Mouse (Mus musculus) heart, postnatal 14 days (tissue): ENCODE measurements around the gene Kcnc3. TPM values are rescaled to one million over a fixed set of nuclear protein-coding genes. Genes with fewer than 3 reads are reported as not detected.

Experiments used
- DNase-seq, 2 experiments: peaks; one replicate each; pipeline ENCODE4 v3.0.0; 2021 to 2022
- intact Hi-C: fragments of 180-260 bp; cut with DNase I; formaldehyde crosslinking; loops from one replicate; pipeline ENCODE4 v1.15.1; 2025
- long read RNA-seq, 2 experiments: library from polyadenylated mRNA; stranded (forward); transcript quantifications; one replicate each; pipeline ENCODE4 v2.0.0; 2021
- total RNA-seq, 2 experiments: library from RNA; stranded (reverse); gene quantifications; 2 replicates each; pipeline ENCODE4 v1.2.3; 2021

Gene Kcnc3
- total RNA-seq: 1 to 10 TPM; 1.3 to 1.5 TPM
- long read RNA-seq, experiment 1, partial matches to known transcripts: 0 of 1 reads
- long read RNA-seq, experiment 1, other reads (novel, unspliced or antisense): 1 of 1 reads
- long read RNA-seq, experiment 2: 0 reads

GRCm38 (mm10) chr7:44590402-44591347, at the start of gene Kcnc3:
Gene Kcnc3 (plus strand): TSS chr7:44590664.
- intact Hi-C loops: loop anchor here (2.0 kb wide), 1 partner anchor 30 kb away; no protein-coding TSS in a partner anchor
- DNase-seq: peak; percentile 70 to 76

GRCm38 (mm10) chr7:44542555-44542954, 47.9 kb upstream of the Kcnc3 start:
- DNase-seq: no peak
- intact Hi-C loops: no loop called here

GRCm38 (mm10) chr7:44543071-44543470, 47.4 kb upstream of the Kcnc3 start:
- DNase-seq: no peak
- intact Hi-C loops: no loop called here

GRCm38 (mm10) chr7:44546274-44546673, 44.2 kb upstream of the Kcnc3 start:
- intact Hi-C loops: no loop called here
- DNase-seq: no peak

GRCm38 (mm10) chr7:44547041-44547440, 43.4 kb upstream of the Kcnc3 start:
- no peak for DNase-seq
- intact Hi-C loops: no loop called here

GRCm38 (mm10) chr7:44547725-44548124, 42.7 kb upstream of the Kcnc3 start:
- no peak for DNase-seq
- intact Hi-C loops: loop anchor here (1.0 kb wide), 1 partner anchor 22 kb away; no protein-coding TSS in a partner anchor

- intact Hi-C loops: loop anchor here (1.0 kb wide), 1 partner anchor 23 kb away; no protein-coding TSS in a partner anchor
- DNase-seq: peak; percentile 99 to 100
Measured at GRCm38 (mm10) chr7:44548497-44549087, 41.9 kb upstream of the Kcnc3 start, which contains the start of gene Pold1. Gene Pold1 (minus strand): TSS chr7:44548849.

- intact Hi-C loops: loop anchor here (10.0 kb wide), 2 partner anchors 175 to 285 kb away; partner anchors contain the start of gene Gm15517
- DNase-seq: no peak
Measured at GRCm38 (mm10) chr7:44549621-44550408, 40.6 kb upstream of the Kcnc3 start.

GRCm38 (mm10) chr7:44550409-44550678, 40.1 kb upstream of the Kcnc3 start:
- no peak for DNase-seq
- intact Hi-C loops: loop anchor here (10.0 kb wide), 2 partner anchors 176 to 286 kb away; partner anchors contain the start of gene Gm15517

- intact Hi-C loops: loop anchor here (10.0 kb wide), 2 partner anchors 176 to 286 kb away; partner anchors contain the start of gene Gm15517
- no peak for DNase-seq
Measured at GRCm38 (mm10) chr7:44551301-44551700, 39.2 kb upstream of the Kcnc3 start.

GRCm38 (mm10) chr7:44551731-44552130, 38.7 kb upstream of the Kcnc3 start:
- no peak for DNase-seq
- intact Hi-C loops: loop anchor here (10.0 kb wide), 2 partner anchors 177 to 287 kb away; partner anchors contain the start of gene Gm15517

GRCm38 (mm10) chr7:44552141-44552908, 38.1 kb upstream of the Kcnc3 start:
- intact Hi-C loops: loop anchor here (10.0 kb wide), 2 partner anchors 178 to 288 kb away; partner anchors contain the start of gene Gm15517
- no peak for DNase-seq

- DNase-seq: peak; percentile 68 to 84
Measured at GRCm38 (mm10) chr7:44553196-44553764, 37.2 kb upstream of the Kcnc3 start.

GRCm38 (mm10) chr7:44553826-44554225, 36.6 kb upstream of the Kcnc3 start, which contains the start of gene Nr1h2:
Gene Nr1h2 (minus strand): TSS chr7:44553951.
- intact Hi-C loops: loop anchor here (10.0 kb wide), 2 partner anchors 179 to 289 kb away; partner anchors contain the start of gene Gm15517

More at GRCm38 (mm10) chr7:44553196-44553764, 37.2 kb upstream of the Kcnc3 start:
- intact Hi-C loops: loop anchor here (10.0 kb wide), 2 partner anchors 178 to 288 kb away; partner anchors contain the start of gene Gm15517

GRCm38 (mm10) chr7:44557629-44558028, 32.8 kb upstream of the Kcnc3 start:
- intact Hi-C loops: loop anchor here (10.0 kb wide), 2 partner anchors 183 to 293 kb away; partner anchors contain the start of gene Gm15517
- no peak for DNase-seq

More at GRCm38 (mm10) chr7:44553826-44554225, 36.6 kb upstream of the Kcnc3 start, which contains the start of gene Nr1h2:
- peak; percentile 96 to 98 for DNase-seq

- intact Hi-C loops: loop anchor here (2.0 kb wide), 3 partner anchors 30 to 56 kb away; partner anchors contain the start of gene Kcnc3
- peak; percentile 80 to 84 for DNase-seq
Measured at GRCm38 (mm10) chr7:44560435-44561400, 29.7 kb upstream of the Kcnc3 start.

GRCm38 (mm10) chr7:44563284-44563683, 27.2 kb upstream of the Kcnc3 start:
- no peak for DNase-seq
- intact Hi-C loops: no loop called here
